Mouse (Mus musculus): ENCODE measurements around the gene Tymp. TPM values are rescaled to one million over a fixed set of nuclear protein-coding genes. Genes with fewer than 3 reads are reported as not detected.

The Tymp gene
- polyA plus RNA-seq, 1 experiment, result not detected

DNA sequence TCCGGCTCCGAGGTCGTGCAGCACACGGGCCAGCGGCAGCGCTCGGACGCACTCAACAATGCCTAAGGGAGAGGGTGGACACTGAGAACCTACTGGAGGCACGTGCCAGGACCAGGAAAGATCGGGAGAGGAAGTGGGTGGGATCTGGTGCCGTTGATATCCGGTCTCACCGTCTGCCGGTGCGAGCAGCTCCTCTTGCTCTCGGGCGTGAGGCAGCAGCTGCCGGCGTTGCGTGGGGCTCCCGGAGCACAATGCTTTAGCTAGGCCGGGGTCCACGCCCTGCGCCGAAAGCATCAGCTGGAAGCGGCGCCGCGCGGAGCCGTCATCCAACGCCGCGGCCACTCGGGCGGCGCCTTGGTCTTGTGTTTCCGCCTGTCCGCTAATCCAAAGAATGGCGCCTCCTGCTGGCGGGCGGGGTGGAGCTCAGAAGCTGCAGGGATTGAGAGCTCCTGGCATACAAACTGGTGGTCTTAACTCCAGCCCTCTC is 3.0 kb downstream of the Tymp start, which contains the start of gene Sco2:
TSS of gene Sco2 (minus strand) at position 85 of the 487 bp plus-strand sequence.
- H3K4me3 ChIP-seq (ENCODE audit: low read depth, low read length), result peak within 1 kb of the TSS; percentile 81
- TF ChIP-seq CTCF (IDR thresholded peaks at IDR 0.05; ENCODE audit: low read depth, low read length) (peak; percentile 64), POLR2A (IDR thresholded peaks at IDR 0.05; ENCODE audit: insufficient read depth, low read length) (peak; percentile 45), EP300 (IDR thresholded peaks at IDR 0.05; ENCODE audit: insufficient read depth, low read depth, low read length) (no peak)
- peaks cover 37% of the 10 kb centered on the region for H3K36me3 ChIP-seq (ENCODE audit: control insufficient read depth, insufficient read depth, low read length, poor library complexity, severe bottlenecking)
- peaks cover 3% of the 10 kb centered on the region for H3K4me1 ChIP-seq (ENCODE audit: control insufficient read depth, insufficient read depth, low read length)
- H3K9me3 ChIP-seq (replicated peaks; ENCODE audit: control insufficient read depth, insufficient read depth, low read length, poor library complexity, severe bottlenecking), result no peaks in the 10 kb centered on the region
- peak within 1 kb of the TSS; percentile 68 for H3K9ac ChIP-seq (ENCODE audit: low read depth, poor library complexity, severe bottlenecking)
- no peaks in the 10 kb centered on the region for H3K27me3 ChIP-seq (ENCODE audit: control insufficient read depth, insufficient read depth, low read length, poor library complexity, severe bottlenecking)
- peak within 1 kb of the TSS; percentile 34 for H3K27ac ChIP-seq (ENCODE audit: insufficient read depth, low read length)

DNA sequence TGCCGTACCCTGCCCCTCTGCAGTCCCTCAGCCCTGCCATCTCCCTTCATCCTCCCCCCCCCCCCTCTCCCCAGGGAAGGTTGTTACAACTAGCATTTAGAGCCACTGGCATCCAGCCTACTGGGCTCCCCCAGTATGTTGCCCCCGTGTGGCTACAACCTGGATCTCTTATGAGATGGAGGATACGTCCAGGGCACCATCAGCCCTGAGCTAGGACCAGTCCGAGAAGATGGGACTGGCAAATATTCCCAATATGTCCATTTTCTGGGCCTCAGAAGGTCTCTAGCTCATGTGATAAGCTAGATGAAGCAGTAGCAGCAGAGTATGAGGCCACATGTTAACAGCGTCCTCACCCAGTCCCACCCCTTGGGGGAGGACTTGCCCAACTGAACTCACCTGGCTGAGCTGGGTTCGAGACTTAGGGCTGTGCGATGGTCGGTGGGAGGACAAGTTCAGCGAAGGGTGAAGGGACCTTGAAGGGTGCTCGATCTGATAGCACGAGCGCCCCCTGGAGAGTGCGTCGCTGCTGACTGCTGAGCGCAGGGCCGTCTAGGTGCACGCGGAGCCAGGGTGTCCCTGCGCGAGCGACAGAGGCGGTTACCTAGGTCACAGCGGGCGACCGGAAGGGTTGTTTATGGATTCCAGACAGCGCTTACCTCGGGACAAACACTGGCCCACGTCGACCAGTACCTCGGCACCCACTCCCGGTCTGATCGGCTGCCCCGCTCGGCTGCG is 3.6 kb downstream of the Tymp start:
- peak overlapping the region; percentile 68 for H3K9ac ChIP-seq (ENCODE audit: low read depth, poor library complexity, severe bottlenecking)

DNA sequence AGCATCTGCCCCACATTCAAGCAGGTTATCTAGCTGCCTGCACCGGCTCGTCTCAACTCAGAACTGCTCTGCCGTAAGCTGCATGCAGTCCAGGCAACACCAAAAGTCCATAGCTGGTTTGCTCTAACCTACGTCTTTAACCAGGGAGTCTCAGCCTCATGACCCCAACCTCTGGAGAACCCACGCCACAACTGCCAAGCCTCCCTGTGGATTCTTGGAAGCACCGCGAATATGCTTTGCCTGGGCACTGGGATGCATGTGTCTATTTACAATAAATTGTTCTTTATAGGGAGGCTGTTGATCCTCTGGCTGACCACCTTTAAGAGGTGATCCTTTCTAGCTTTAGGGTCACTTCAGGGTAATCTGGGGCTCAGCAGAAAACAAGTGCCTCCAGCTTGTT is 4.3 kb downstream of the Tymp start:
- Histone ChIP-seq H3K4me3 (ENCODE audit: low read depth, low read length) (peak overlapping the region; percentile 73), H3K4me1 (ENCODE audit: control insufficient read depth, insufficient read depth, low read length) (peaks cover 3% of the 10 kb centered on the region), H3K27me3 (ENCODE audit: control insufficient read depth, insufficient read depth, low read length, poor library complexity, severe bottlenecking) (no peaks in the 10 kb centered on the region), H3K9ac (ENCODE audit: low read depth, poor library complexity, severe bottlenecking) (peak overlapping the region; percentile 68), H3K36me3 (ENCODE audit: control insufficient read depth, insufficient read depth, low read length, poor library complexity, severe bottlenecking) (peaks cover 44% of the 10 kb centered on the region), H3K9me3 (replicated peaks; ENCODE audit: control insufficient read depth, insufficient read depth, low read length, poor library complexity, severe bottlenecking) (no peaks in the 10 kb centered on the region), H3K27ac (ENCODE audit: insufficient read depth, low read length) (peak overlapping the region; percentile 15)
- TF ChIP-seq CTCF (IDR thresholded peaks at IDR 0.05; ENCODE audit: low read depth, low read length) (no peak), POLR2A (IDR thresholded peaks at IDR 0.05; ENCODE audit: insufficient read depth, low read length) (no peak)

More for the DNA sequence above, 3.6 kb downstream of the Tymp start:
- Histone ChIP-seq H3K4me3 (ENCODE audit: low read depth, low read length) (peak overlapping the region; percentile 73), H3K27me3 (ENCODE audit: control insufficient read depth, insufficient read depth, low read length, poor library complexity, severe bottlenecking) (no peaks in the 10 kb centered on the region), H3K9me3 (replicated peaks; ENCODE audit: control insufficient read depth, insufficient read depth, low read length, poor library complexity, severe bottlenecking) (no peaks in the 10 kb centered on the region), H3K36me3 (ENCODE audit: control insufficient read depth, insufficient read depth, low read length, poor library complexity, severe bottlenecking) (peaks cover 39% of the 10 kb centered on the region), H3K27ac (ENCODE audit: insufficient read depth, low read length) (peak overlapping the region; percentile 34), H3K4me1 (ENCODE audit: control insufficient read depth, insufficient read depth, low read length) (peaks cover 3% of the 10 kb centered on the region)
- TF ChIP-seq CTCF (IDR thresholded peaks at IDR 0.05; ENCODE audit: low read depth, low read length), result peak; percentile 75
- no peak for TF ChIP-seq EP300 (IDR thresholded peaks at IDR 0.05; ENCODE audit: insufficient read depth, low read depth, low read length)

DNA sequence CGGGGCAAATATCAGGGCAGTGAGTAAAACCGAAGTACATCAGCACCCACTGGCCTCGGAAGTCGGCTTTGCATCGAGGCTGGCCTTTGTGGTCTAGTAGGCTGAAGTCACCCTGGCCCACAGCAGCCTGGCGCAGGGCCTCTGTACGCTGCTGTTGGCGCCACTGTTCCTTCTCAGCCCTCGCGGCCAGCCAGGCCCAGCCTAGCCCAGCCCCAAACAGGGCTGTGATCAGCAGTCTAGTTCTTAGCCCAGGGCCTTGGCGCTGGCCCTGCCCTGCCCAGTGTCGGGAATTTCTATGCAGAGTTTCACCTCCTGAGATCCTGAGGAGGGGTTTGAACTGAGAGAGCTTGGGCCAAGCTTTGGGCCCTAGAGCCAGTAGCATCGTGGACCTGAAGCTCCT is 4.8 kb downstream of the Tymp start:
- Histone ChIP-seq H3K27ac (ENCODE audit: insufficient read depth, low read length) (peak overlapping the region; percentile 71), H3K36me3 (ENCODE audit: control insufficient read depth, insufficient read depth, low read length, poor library complexity, severe bottlenecking) (peaks cover 49% of the 10 kb centered on the region), H3K4me3 (ENCODE audit: low read depth, low read length) (peak overlapping the region; percentile 73; the same call in 1 of the 2 replicates), H3K4me1 (ENCODE audit: control insufficient read depth, insufficient read depth, low read length) (peaks cover 3% of the 10 kb centered on the region), H3K9ac (ENCODE audit: low read depth, poor library complexity, severe bottlenecking) (no peak overlapping the region), H3K9me3 (replicated peaks; ENCODE audit: control insufficient read depth, insufficient read depth, low read length, poor library complexity, severe bottlenecking) (no peaks in the 10 kb centered on the region), H3K27me3 (ENCODE audit: control insufficient read depth, insufficient read depth, low read length, poor library complexity, severe bottlenecking) (no peaks in the 10 kb centered on the region)
- TF ChIP-seq POLR2A (IDR thresholded peaks at IDR 0.05; ENCODE audit: insufficient read depth, low read length) (no peak), CTCF (IDR thresholded peaks at IDR 0.05; ENCODE audit: low read depth, low read length) (no peak), EP300 (IDR thresholded peaks at IDR 0.05; ENCODE audit: insufficient read depth, low read depth, low read length) (no peak)

DNA sequence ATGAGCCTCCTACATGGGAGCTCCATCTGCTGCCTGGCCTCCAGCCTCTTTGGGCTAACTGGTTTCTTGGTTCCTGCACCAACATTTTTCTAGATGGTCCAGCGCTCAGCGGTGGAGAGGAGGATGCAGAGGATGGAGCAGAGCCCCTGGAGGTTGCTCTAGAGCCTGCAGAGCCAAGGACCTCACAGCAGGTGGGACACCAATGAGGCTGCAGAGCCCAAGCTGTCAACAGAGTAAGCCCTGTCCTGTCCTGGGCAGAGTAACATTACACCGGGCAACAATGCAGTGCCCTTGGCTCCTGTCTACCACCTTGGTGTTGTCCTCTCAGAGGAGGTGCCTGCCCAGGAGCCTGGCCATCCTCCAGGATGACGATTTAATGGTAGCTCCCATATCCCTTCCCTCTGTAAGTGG is 11.7 kb downstream of the Tymp start:
- TF ChIP-seq POLR2A (IDR thresholded peaks at IDR 0.05; ENCODE audit: insufficient read depth, low read length) (no peak), EP300 (IDR thresholded peaks at IDR 0.05; ENCODE audit: insufficient read depth, low read depth, low read length) (no peak), CTCF (IDR thresholded peaks at IDR 0.05; ENCODE audit: low read depth, low read length) (no peak)
- Histone ChIP-seq H3K27me3 (ENCODE audit: control insufficient read depth, insufficient read depth, low read length, poor library complexity, severe bottlenecking) (no peaks in the 10 kb centered on the region), H3K4me3 (ENCODE audit: low read depth, low read length) (no peak overlapping the region), H3K9me3 (replicated peaks; ENCODE audit: control insufficient read depth, insufficient read depth, low read length, poor library complexity, severe bottlenecking) (no peaks in the 10 kb centered on the region), H3K9ac (ENCODE audit: low read depth, poor library complexity, severe bottlenecking) (no peak overlapping the region), H3K27ac (ENCODE audit: insufficient read depth, low read length) (no peak overlapping the region), H3K36me3 (ENCODE audit: control insufficient read depth, insufficient read depth, low read length, poor library complexity, severe bottlenecking) (peaks cover 87% of the 10 kb centered on the region), H3K4me1 (ENCODE audit: control insufficient read depth, insufficient read depth, low read length) (no peaks in the 10 kb centered on the region)

DNA sequence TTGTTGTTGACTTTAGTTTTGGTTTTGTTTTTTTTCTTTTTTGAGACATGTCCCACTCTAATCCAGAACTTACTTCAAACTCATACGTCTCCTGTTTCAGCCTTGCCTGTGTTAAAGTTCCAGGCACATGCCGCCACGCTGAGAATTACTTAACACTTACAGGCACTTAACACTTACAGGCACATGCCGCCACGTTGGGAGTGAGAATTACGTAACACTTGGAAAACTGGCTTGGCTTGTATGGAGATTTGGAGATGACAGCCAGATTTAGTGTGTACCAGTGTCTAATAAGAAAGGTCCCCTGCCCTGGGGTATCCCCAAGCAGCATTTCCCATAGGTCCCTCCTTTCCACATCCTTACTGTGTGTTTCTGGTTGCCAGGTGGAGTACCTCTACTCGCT is 13.8 kb downstream of the Tymp start:
- Histone ChIP-seq H3K4me1 (ENCODE audit: control insufficient read depth, insufficient read depth, low read length) (no peaks in the 10 kb centered on the region), H3K27me3 (ENCODE audit: control insufficient read depth, insufficient read depth, low read length, poor library complexity, severe bottlenecking) (no peaks in the 10 kb centered on the region), H3K27ac (ENCODE audit: insufficient read depth, low read length) (no peak overlapping the region), H3K4me3 (ENCODE audit: low read depth, low read length) (no peak overlapping the region), H3K36me3 (ENCODE audit: control insufficient read depth, insufficient read depth, low read length, poor library complexity, severe bottlenecking) (peaks cover 79% of the 10 kb centered on the region), H3K9me3 (replicated peaks; ENCODE audit: control insufficient read depth, insufficient read depth, low read length, poor library complexity, severe bottlenecking) (no peaks in the 10 kb centered on the region), H3K9ac (ENCODE audit: low read depth, poor library complexity, severe bottlenecking) (no peak overlapping the region)
- TF ChIP-seq POLR2A (IDR thresholded peaks at IDR 0.05; ENCODE audit: insufficient read depth, low read length), result no peak
- no peak for TF ChIP-seq EP300 (IDR thresholded peaks at IDR 0.05; ENCODE audit: insufficient read depth, low read depth, low read length)
- no peak for TF ChIP-seq CTCF (IDR thresholded peaks at IDR 0.05; ENCODE audit: low read depth, low read length)

All from ES-Bruce4 (cell line).